Mouse (Mus musculus): ENCODE data around the gene Zbtb16. TPM values are rescaled to one million over a fixed set of nuclear protein-coding genes. Genes with fewer than 3 reads are reported as not detected.

The Zbtb16 gene
- polyA plus RNA-seq, 1 experiment, result 7.4 TPM

- DNase-seq (ENCODE audit: low spot score), result no peak
Measured at GRCm38 (mm10) chr9:48707824-48708229, 128.2 kb downstream of the Zbtb16 start.

GRCm38 (mm10) chr9:48707134-48707823 lies 128.7 kb downstream of the Zbtb16 start:
- no peak for DNase-seq (ENCODE audit: low spot score)

GRCm38 (mm10) chr9:48701296-48701695 lies 134.7 kb downstream of the Zbtb16 start:
- DNase-seq (ENCODE audit: low spot score), result no peak

- no peak for DNase-seq (ENCODE audit: low spot score)
Measured at GRCm38 (mm10) chr9:48700871-48701270, 135.2 kb downstream of the Zbtb16 start.

GRCm38 (mm10) chr9:48697470-48697815 lies 138.6 kb downstream of the Zbtb16 start:
- no peak for DNase-seq (ENCODE audit: low spot score)

- no peak for DNase-seq (ENCODE audit: low spot score)
Measured at GRCm38 (mm10) chr9:48696731-48697469, 139.1 kb downstream of the Zbtb16 start.

GRCm38 (mm10) chr9:48696330-48696729 lies 139.7 kb downstream of the Zbtb16 start:
- no peak for DNase-seq (ENCODE audit: low spot score)

GRCm38 (mm10) chr9:48695796-48696195 lies 140.2 kb downstream of the Zbtb16 start:
- no peak for DNase-seq (ENCODE audit: low spot score)

GRCm38 (mm10) chr9:48694616-48695061 lies 141.4 kb downstream of the Zbtb16 start:
- no peak for DNase-seq (ENCODE audit: low spot score)

GRCm38 (mm10) chr9:48693696-48694095 lies 142.3 kb downstream of the Zbtb16 start:
- no peak for DNase-seq (ENCODE audit: low spot score)

GRCm38 (mm10) chr9:48689718-48689980 lies 146.4 kb downstream of the Zbtb16 start:
- DNase-seq (ENCODE audit: low spot score), result no peak

GRCm38 (mm10) chr9:48688859-48689717 lies 146.9 kb downstream of the Zbtb16 start:
- DNase-seq (ENCODE audit: low spot score), result no peak

GRCm38 (mm10) chr9:48687891-48688290 lies 148.1 kb downstream of the Zbtb16 start:
- DNase-seq (ENCODE audit: low spot score), result no peak

- no peak for DNase-seq (ENCODE audit: low spot score)
Measured at GRCm38 (mm10) chr9:48685721-48686120, 150.3 kb downstream of the Zbtb16 start.

GRCm38 (mm10) chr9:48684144-48684543 lies 151.9 kb downstream of the Zbtb16 start:
- no peak for DNase-seq (ENCODE audit: low spot score)

- DNase-seq (ENCODE audit: low spot score), result no peak
Measured at GRCm38 (mm10) chr9:48681193-48681592, 154.8 kb downstream of the Zbtb16 start.

GRCm38 (mm10) chr9:48678426-48679358 lies 157.3 kb downstream of the Zbtb16 start:
- DNase-seq (ENCODE audit: low spot score), result no peak

GRCm38 (mm10) chr9:48675151-48675790 lies 160.8 kb downstream of the Zbtb16 start:
- no peak for DNase-seq (ENCODE audit: low spot score)

GRCm38 (mm10) chr9:48674359-48675015 lies 161.5 kb downstream of the Zbtb16 start:
- DNase-seq (ENCODE audit: low spot score), result no peak

- DNase-seq (ENCODE audit: low spot score), result no peak
Measured at GRCm38 (mm10) chr9:48673804-48674203, 162.2 kb downstream of the Zbtb16 start.
